Mouse (Mus musculus): ENCODE measurements at regions not wholly inside any gene's neighbourhood (a gene's known extent, or its start where the extent isn't known, plus 50 kb on each side); places are given as distances from the start of the nearest gene placed in this dataset.

DNA sequence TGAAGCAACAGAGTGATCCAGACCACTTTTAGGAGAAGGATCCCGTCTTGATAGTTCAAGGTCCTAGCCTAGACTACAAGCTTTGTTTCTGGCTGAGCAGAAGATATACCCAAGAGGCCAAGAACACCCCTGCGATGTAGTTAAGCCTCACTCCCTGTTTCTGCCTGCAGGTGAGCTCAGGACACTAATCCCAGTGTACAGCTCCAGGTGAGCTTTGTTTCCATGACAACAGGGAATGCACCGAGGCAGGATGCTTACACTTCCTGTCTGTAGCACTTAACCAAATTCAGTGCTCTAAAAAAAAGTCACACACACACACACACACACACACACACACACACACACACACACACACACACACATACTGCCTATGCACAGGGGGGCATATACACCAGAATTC, 230.7 kb downstream of the Ajap1 start:
- Histone ChIP-seq H3K4me1 (replicated peaks; ENCODE audit: control insufficient read depth, insufficient read depth, low read length) (no peaks in the 10 kb centered on the region), H3K36me3 (ENCODE audit: control insufficient read depth, insufficient read depth, low read length) (no peaks in the 10 kb centered on the region), H3K9me3 (ENCODE audit: control insufficient read depth, low read length) (no peaks in the 10 kb centered on the region), H3K4me3 (ENCODE audit: low read depth, low read length) (no peak overlapping the region), H3K4me2 (no peak overlapping the region), H3K9ac (ENCODE audit: low read depth, low read length) (no peak overlapping the region), H3K27ac (ENCODE audit: low read depth, low read length) (no peak overlapping the region), H3K27me3 (replicated peaks; ENCODE audit: control insufficient read depth, insufficient read depth, low read length) (no peaks in the 10 kb centered on the region)
- ATAC-seq (replicated peaks; ENCODE audit: low FRiP score), result no peak
- no peak for DNase-seq (ENCODE audit: low spot score)
- WGBS, result 53% methylated on average over 3 of the region's 3 CpGs

DNA sequence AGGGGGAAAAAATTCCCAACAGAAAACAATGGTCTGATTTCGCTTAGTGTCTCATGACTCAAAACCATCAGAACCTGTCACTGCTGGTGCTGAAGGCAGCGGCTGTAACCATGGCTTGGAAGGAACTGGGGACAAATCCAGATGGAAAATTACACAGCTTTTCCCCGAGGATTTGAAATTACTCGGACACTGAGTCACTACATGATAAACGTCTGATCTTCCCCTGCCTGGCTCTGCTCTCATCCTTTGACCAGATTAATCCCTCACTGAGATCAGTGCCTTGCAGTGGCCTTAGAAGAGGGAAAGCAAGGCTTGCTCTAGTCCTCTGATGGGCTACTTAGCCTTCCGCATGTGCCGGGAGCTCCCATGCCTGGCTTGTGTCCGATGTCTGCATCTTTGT, 231.3 kb downstream of the Ajap1 start:
- no peak for ATAC-seq (replicated peaks; ENCODE audit: low FRiP score)
- no peaks in the 10 kb centered on the region for H3K27me3 ChIP-seq (replicated peaks; ENCODE audit: control insufficient read depth, insufficient read depth, low read length)
- H3K9me3 ChIP-seq (ENCODE audit: control insufficient read depth, low read length), result no peaks in the 10 kb centered on the region
- no peaks in the 10 kb centered on the region for H3K36me3 ChIP-seq (ENCODE audit: control insufficient read depth, insufficient read depth, low read length)
- H3K4me1 ChIP-seq (replicated peaks; ENCODE audit: control insufficient read depth, insufficient read depth, low read length), result no peaks in the 10 kb centered on the region
- H3K4me2 ChIP-seq, result no peak overlapping the region
- no peak overlapping the region for H3K9ac ChIP-seq (ENCODE audit: low read depth, low read length)
- DNase-seq (ENCODE audit: low spot score), result no peak
- no peak overlapping the region for H3K4me3 ChIP-seq (ENCODE audit: low read depth, low read length)
- no peak overlapping the region for H3K27ac ChIP-seq (ENCODE audit: low read depth, low read length)
- WGBS, result 62% methylated on average over 8 of the region's 8 CpGs

DNA sequence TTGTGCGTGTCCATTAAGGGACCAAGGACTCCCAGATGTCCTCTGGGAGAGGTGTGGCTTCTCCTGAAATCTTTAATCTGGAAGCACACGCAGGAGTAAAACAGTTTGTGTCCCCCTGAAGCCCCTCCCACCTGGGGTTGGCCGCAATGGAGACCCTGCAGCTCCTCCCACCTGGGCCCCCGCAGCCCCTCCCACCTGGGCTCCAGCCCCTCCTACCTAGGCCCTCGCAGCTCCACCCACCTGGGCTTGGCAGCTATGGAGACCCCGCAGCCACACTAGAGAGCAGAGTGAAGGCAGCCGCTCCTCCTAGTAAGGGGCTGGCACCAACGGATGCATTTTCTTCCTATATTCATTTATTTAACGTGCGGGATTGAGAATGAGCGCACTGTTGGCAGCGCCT, 245.9 kb downstream of the Ajap1 start:
- no peak for ATAC-seq (replicated peaks; ENCODE audit: low FRiP score)
- Histone ChIP-seq H3K9ac (ENCODE audit: low read depth, low read length) (no peak overlapping the region), H3K4me2 (no peak overlapping the region), H3K4me3 (ENCODE audit: low read depth, low read length) (no peak overlapping the region), H3K4me1 (replicated peaks; ENCODE audit: control insufficient read depth, insufficient read depth, low read length) (no peaks in the 10 kb centered on the region), H3K27me3 (replicated peaks; ENCODE audit: control insufficient read depth, insufficient read depth, low read length) (no peaks in the 10 kb centered on the region), H3K9me3 (ENCODE audit: control insufficient read depth, low read length) (no peaks in the 10 kb centered on the region), H3K27ac (ENCODE audit: low read depth, low read length) (no peak overlapping the region), H3K36me3 (ENCODE audit: control insufficient read depth, insufficient read depth, low read length) (no peaks in the 10 kb centered on the region)
- 14% methylated on average over 12 of the region's 12 CpGs for WGBS
- no peak for DNase-seq (ENCODE audit: low spot score)

DNA sequence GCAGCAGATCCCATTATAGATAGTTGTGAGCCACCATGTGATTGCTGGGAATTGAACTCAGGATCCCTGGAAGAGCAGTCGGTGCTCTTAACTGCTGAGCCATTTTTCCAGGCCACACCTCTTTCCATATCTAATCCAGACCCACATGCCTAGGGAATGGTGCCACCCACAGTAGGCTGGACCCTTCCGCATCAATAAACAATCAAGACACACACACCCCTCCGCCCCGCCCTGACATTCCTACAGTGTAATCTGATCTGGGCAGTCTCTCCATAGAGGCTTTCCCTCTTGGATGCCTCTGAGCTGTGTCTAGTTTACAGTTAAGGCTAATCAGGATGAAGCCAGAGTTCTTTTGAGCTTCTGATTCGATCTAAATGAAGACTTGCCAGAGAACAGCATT, 248.8 kb downstream of the Ajap1 start:
- H3K4me1 ChIP-seq (replicated peaks; ENCODE audit: control insufficient read depth, insufficient read depth, low read length), result no peaks in the 10 kb centered on the region
- no peak overlapping the region for H3K4me3 ChIP-seq (ENCODE audit: low read depth, low read length)
- H3K4me2 ChIP-seq, result no peak overlapping the region
- no peak overlapping the region for H3K9ac ChIP-seq (ENCODE audit: low read depth, low read length)
- H3K27ac ChIP-seq (ENCODE audit: low read depth, low read length), result no peak overlapping the region
- H3K27me3 ChIP-seq (replicated peaks; ENCODE audit: control insufficient read depth, insufficient read depth, low read length), result no peaks in the 10 kb centered on the region
- no peaks in the 10 kb centered on the region for H3K36me3 ChIP-seq (ENCODE audit: control insufficient read depth, insufficient read depth, low read length)
- DNase-seq (ENCODE audit: low spot score) (no peak), ATAC-seq (replicated peaks; ENCODE audit: low FRiP score) (no peak)
- H3K9me3 ChIP-seq (ENCODE audit: control insufficient read depth, low read length), result no peaks in the 10 kb centered on the region
- WGBS, result 65% methylated on average over 5 of the region's 5 CpGs

DNA sequence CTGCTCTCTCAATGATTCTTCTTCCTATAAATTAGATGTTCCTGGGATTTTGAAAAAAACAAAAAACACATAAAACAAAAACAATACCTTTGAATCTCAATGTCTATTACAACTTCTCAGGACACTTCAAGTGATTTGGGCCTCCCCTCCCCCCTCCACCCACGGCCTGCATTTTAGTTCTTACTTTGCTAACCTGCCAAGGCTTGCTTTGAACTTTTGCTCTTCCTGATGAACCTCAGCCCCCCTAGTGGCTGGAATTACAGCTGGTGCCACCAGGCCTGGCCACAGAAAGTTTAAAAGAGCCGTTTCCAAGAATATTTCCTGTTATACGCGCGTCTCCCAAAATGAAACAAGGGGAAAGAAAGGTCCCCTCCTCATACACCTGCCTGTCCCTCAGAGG, 253.4 kb downstream of the Ajap1 start:
- Histone ChIP-seq H3K9me3 (ENCODE audit: control insufficient read depth, low read length) (no peaks in the 10 kb centered on the region), H3K27me3 (replicated peaks; ENCODE audit: control insufficient read depth, insufficient read depth, low read length) (no peaks in the 10 kb centered on the region), H3K4me2 (no peak overlapping the region), H3K4me3 (ENCODE audit: low read depth, low read length) (no peak overlapping the region), H3K9ac (ENCODE audit: low read depth, low read length) (no peak overlapping the region), H3K27ac (ENCODE audit: low read depth, low read length) (no peak overlapping the region), H3K36me3 (ENCODE audit: control insufficient read depth, insufficient read depth, low read length) (no peaks in the 10 kb centered on the region), H3K4me1 (replicated peaks; ENCODE audit: control insufficient read depth, insufficient read depth, low read length) (peaks cover 2% of the 10 kb centered on the region)
- ATAC-seq (replicated peaks; ENCODE audit: low FRiP score) (no peak), DNase-seq (ENCODE audit: low spot score) (no peak)
- WGBS, result 56% methylated on average over 5 of the region's 5 CpGs

DNA sequence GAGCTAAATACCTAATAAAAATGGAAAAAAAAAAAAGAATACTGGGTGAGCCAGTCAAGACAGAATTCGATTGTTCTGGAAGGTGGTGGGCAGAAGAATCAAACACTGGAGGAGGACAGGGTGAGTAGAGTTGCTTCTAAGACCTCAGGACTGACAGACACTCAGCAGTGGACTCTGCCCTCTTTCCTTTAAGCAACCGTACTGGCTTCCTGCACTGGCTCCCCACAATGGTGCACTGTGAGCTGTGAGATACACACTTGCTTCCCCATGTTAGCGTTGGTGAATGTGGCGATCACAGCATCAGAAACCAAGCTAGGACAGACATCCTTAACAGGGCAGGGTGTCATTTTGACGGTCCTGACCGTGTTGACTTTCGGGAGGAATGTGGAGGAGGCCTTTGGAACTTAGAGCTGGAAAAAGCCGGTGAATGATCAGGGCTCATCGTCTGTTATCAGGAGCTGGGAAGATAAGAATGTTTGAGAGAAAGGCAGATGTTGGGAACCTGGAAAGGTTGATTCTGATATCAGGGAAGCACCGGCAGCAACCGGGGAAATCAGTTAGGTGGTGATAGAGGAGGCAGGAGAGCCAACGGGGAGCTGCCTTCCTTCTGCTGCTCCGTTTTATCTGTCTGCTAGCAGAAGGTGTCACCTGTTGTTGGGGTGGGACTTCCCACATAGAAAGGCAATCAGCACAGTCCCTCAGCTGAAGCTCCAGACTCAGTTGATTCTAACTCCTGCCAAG, 254.8 kb downstream of the Ajap1 start:
- no peak for DNase-seq (ENCODE audit: low spot score)
- Histone ChIP-seq H3K9me3 (ENCODE audit: control insufficient read depth, low read length) (no peaks in the 10 kb centered on the region), H3K4me2 (no peak overlapping the region), H3K4me1 (replicated peaks; ENCODE audit: control insufficient read depth, insufficient read depth, low read length) (peaks cover 2% of the 10 kb centered on the region), H3K9ac (ENCODE audit: low read depth, low read length) (no peak overlapping the region), H3K36me3 (ENCODE audit: control insufficient read depth, insufficient read depth, low read length) (no peaks in the 10 kb centered on the region), H3K4me3 (ENCODE audit: low read depth, low read length) (no peak overlapping the region), H3K27ac (ENCODE audit: low read depth, low read length) (no peak overlapping the region), H3K27me3 (replicated peaks; ENCODE audit: control insufficient read depth, insufficient read depth, low read length) (no peaks in the 10 kb centered on the region)
- 18% methylated on average over 13 of the region's 13 CpGs for WGBS
- ATAC-seq (replicated peaks; ENCODE audit: low FRiP score), result no peak

DNA sequence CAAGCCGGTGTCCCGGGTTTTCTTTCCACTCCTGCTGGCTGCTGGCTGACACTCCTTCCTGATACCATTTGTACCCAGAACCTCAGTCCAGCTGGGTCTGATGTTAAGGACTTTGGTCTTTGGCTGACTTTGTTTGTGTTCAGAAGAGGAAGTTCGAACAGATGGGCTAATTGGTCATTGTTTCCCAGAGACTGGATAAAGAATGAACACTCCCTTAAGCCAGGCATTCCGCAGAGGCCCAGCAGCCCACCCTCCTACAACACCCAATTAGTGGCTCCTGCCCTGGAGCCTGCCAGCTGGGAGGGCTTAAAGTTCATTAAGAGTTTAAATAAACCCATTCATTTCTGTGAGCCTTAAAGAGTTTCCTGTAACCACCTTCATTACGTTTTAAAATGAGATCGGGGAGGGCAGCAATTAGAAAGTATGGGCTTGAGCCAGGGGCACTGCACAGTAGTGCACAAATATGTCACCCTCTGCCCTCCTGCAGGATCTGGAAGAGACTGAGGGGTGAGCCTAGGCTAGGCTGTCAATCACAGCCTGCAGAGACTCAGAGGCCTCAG, 257.9 kb downstream of the Ajap1 start:
- DNase-seq (ENCODE audit: low spot score) (no peak), ATAC-seq (replicated peaks; ENCODE audit: low FRiP score) (peak; percentile 31; the same call in 1 of the 2 replicates)
- H3K4me2 ChIP-seq, result no peak overlapping the region
- H3K4me3 ChIP-seq (ENCODE audit: low read depth, low read length), result no peak overlapping the region
- WGBS, result 32% methylated on average over 6 of the region's 6 CpGs
- no peaks in the 10 kb centered on the region for H3K36me3 ChIP-seq (ENCODE audit: control insufficient read depth, insufficient read depth, low read length)
- H3K27me3 ChIP-seq (replicated peaks; ENCODE audit: control insufficient read depth, insufficient read depth, low read length), result no peaks in the 10 kb centered on the region
- peaks cover 2% of the 10 kb centered on the region for H3K4me1 ChIP-seq (replicated peaks; ENCODE audit: control insufficient read depth, insufficient read depth, low read length)
- no peaks in the 10 kb centered on the region for H3K9me3 ChIP-seq (ENCODE audit: control insufficient read depth, low read length)
- no peak overlapping the region for H3K27ac ChIP-seq (ENCODE audit: low read depth, low read length)
- no peak overlapping the region for H3K9ac ChIP-seq (ENCODE audit: low read depth, low read length)

DNA sequence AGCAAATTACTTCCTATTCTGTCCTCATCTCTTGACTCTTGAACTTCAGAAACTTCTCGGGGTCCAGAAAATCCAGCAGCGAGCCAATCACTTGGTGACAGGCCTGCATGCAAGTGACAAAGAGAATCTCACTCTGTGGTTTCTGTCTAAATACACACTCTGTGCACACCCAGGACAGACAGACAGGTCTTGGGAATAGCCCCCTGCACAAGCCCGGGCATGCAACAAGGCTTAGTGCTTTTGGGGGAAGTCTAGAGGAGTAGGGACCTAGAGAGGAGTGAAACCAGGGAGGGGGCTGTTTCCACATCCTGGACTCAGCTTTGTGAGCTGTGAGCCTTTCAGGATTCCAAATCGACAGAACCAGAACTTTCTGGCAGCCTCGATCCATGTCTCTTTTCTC, 259.6 kb downstream of the Ajap1 start:
- WGBS, result 66% methylated on average over 5 of the region's 5 CpGs
- no peak overlapping the region for H3K9ac ChIP-seq (ENCODE audit: low read depth, low read length)
- H3K4me3 ChIP-seq (ENCODE audit: low read depth, low read length), result no peak overlapping the region
- H3K36me3 ChIP-seq (ENCODE audit: control insufficient read depth, insufficient read depth, low read length), result no peaks in the 10 kb centered on the region
- ATAC-seq (replicated peaks; ENCODE audit: low FRiP score) (no peak), DNase-seq (ENCODE audit: low spot score) (no peak)
- H3K4me2 ChIP-seq, result no peak overlapping the region
- no peak overlapping the region for H3K27ac ChIP-seq (ENCODE audit: low read depth, low read length)
- H3K4me1 ChIP-seq (replicated peaks; ENCODE audit: control insufficient read depth, insufficient read depth, low read length), result peaks cover 2% of the 10 kb centered on the region; the same call in 1 of the 2 replicates
- no peaks in the 10 kb centered on the region for H3K27me3 ChIP-seq (replicated peaks; ENCODE audit: control insufficient read depth, insufficient read depth, low read length)
- no peaks in the 10 kb centered on the region for H3K9me3 ChIP-seq (ENCODE audit: control insufficient read depth, low read length)

DNA sequence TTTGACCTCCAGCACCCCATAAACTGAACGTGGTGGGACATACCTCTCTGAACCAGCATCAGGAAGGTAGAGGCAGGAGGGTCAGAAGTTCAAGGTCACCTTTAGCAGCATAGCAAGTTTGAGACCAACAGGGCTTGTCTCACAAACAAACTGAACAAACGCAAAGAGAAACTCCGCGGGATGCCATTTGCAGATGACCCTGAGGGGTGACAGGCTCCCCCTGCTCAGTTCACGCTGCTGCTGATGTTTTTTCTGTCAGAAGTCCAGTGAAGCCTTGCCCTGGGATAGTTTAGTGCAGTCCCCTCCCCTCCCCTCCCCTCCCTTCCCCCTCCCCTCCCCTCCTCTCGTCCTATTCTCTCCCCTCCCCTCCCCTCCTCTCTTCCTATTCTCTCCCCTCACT, 262.1 kb downstream of the Ajap1 start:
- WGBS, result 46% methylated on average over 5 of the region's 6 CpGs
- Histone ChIP-seq H3K36me3 (ENCODE audit: control insufficient read depth, insufficient read depth, low read length) (no peaks in the 10 kb centered on the region), H3K9me3 (ENCODE audit: control insufficient read depth, low read length) (no peaks in the 10 kb centered on the region), H3K27ac (ENCODE audit: low read depth, low read length) (no peak overlapping the region), H3K27me3 (replicated peaks; ENCODE audit: control insufficient read depth, insufficient read depth, low read length) (no peaks in the 10 kb centered on the region), H3K9ac (ENCODE audit: low read depth, low read length) (no peak overlapping the region), H3K4me1 (replicated peaks; ENCODE audit: control insufficient read depth, insufficient read depth, low read length) (peaks cover 2% of the 10 kb centered on the region; the same call in 1 of the 2 replicates), H3K4me3 (ENCODE audit: low read depth, low read length) (no peak overlapping the region), H3K4me2 (no peak overlapping the region)
- ATAC-seq (replicated peaks; ENCODE audit: low FRiP score) (no peak), DNase-seq (ENCODE audit: low spot score) (no peak)
